Mouse (Mus musculus) thymus, adult 2 months (tissue): ENCODE measurements around the gene Muc5b. TPM values are rescaled to one million over a fixed set of nuclear protein-coding genes. Genes with fewer than 3 reads are reported as not detected.
"Not testable (repeated sequence)": the region's sequence is repeated elsewhere in the genome, so short reads cannot be mapped to it uniquely, and the experiment has no call there.

ENCODE experiments used
- DNase-seq: peaks from one replicate; pipeline ENCODE4 v3.0.0; 2021
- H3K27ac ChIP-seq: fragments of 200-500 bp; 2 replicates; pipeline ENCODE4 v1.5.1; 2012; ENCODE audit warnings: low read length, control low read depth; ENCODE audit not compliant: control insufficient read depth, insufficient read depth
- H3K27me3 ChIP-seq: fragments of 200-500 bp; 2 replicates; pipeline ENCODE4 v1.6.1; 2012; ENCODE audit warnings: mild to moderate bottlenecking, low read length, moderate library complexity, mixed read lengths; ENCODE audit not compliant: control insufficient read depth, insufficient read depth
- H3K36me3 ChIP-seq: fragments of 200-500 bp; 2 replicates; pipeline ENCODE4 v1.6.1; 2012; ENCODE audit warnings: mild to moderate bottlenecking, low read length, moderate library complexity; ENCODE audit not compliant: control insufficient read depth, insufficient read depth
- H3K4me1 ChIP-seq: fragments of 200-500 bp; replicated peaks from 2 replicates; pipeline ENCODE4 v1.6.1; 2012; ENCODE audit warnings: low read length; ENCODE audit not compliant: control insufficient read depth, insufficient read depth
- H3K4me3 ChIP-seq: fragments of 200-500 bp; 2 replicates; pipeline ENCODE4 v1.5.1; 2012; ENCODE audit warnings: mild to moderate bottlenecking, low read length, control low read depth, moderate library complexity; ENCODE audit not compliant: control insufficient read depth, insufficient read depth
- CTCF ChIP-seq: fragments of 200-500 bp; IDR thresholded peaks from 2 replicates; pipeline ENCODE4 v1.5.1; 2012; ENCODE audit warnings: mild to moderate bottlenecking, control low read depth, low read length, moderate library complexity, borderline replicate concordance; ENCODE audit not compliant: control insufficient read depth, poor library complexity, insufficient read depth; ENCODE audit errors: extremely low read depth
- POLR2A ChIP-seq: fragments of 200-500 bp; IDR thresholded peaks from 2 replicates; pipeline ENCODE4 v1.6.1; 2012; ENCODE audit warnings: mild to moderate bottlenecking, low read length, control low read depth, moderate library complexity; ENCODE audit not compliant: control insufficient read depth, poor library complexity, insufficient read depth; ENCODE audit errors: extremely low read depth
- WGBS: fragments of 180-500 bp; shearing (Covaris S2); methylation state at CpG from one replicate; pipeline ENCODE4 v1.1.7; 2018; 5-methylcytosine and 5-hydroxymethylcytosine counted together
- polyA plus RNA-seq: library from polyadenylated mRNA; depleted of rRNA; stranded (reverse); fragments of >200 nt; gene quantifications from 2 replicates; pipeline ENCODE4 v1.2.3, GENCODE M21; 2012; rRNA removed

Muc5b gene
- 0.23 and 0.50 TPM in 2 replicates for polyA plus RNA-seq

DNA sequence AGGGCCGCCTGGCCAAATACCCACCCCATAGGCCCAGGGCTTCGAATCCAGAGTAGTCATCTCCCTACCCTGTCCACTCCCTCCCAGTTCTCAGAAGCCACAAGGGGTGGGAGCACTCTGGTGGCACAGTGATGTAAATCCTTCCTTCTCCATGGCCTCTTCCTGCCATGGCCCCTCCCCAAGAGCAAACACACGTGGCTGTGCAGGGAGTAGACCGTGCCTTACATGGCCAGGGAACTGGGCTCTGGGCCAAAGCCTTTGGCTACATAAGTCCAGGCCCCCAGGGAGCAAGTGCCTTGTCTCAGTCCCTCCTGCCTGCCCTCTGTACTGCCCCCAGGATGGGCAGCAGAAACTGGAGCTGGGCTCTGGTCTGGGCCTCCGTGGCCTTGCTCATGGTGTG lies at the start of gene Muc5b:
Gene Muc5b, plus strand, starts transcription at position 292 of the 400 bp plus-strand sequence.
- DNase-seq = no peak
- no peaks in the 10 kb centered on the region for H3K36me3 ChIP-seq
- no peak within 1 kb of the TSS for H3K4me3 ChIP-seq
- TF ChIP-seq CTCF = no peak
- TF ChIP-seq POLR2A = no peak
- H3K27me3 ChIP-seq = no peaks in the 10 kb centered on the region
- WGBS = 61% methylated on average over 5 of the region's 5 CpGs
- peaks cover 9% of the 10 kb centered on the region for H3K4me1 ChIP-seq
- H3K27ac ChIP-seq = no peak within 1 kb of the TSS

GRCm38 (mm10) chr7:141794251-141794650 lies 44.6 kb upstream of the Muc5b start:
- no peaks in the 10 kb centered on the region for H3K4me1 ChIP-seq
- H3K36me3 ChIP-seq = no peaks in the 10 kb centered on the region
- no peaks in the 10 kb centered on the region for H3K27me3 ChIP-seq
- no peak for TF ChIP-seq CTCF
- TF ChIP-seq POLR2A = no peak
- 94% methylated on average over 1 of the region's 1 CpGs for WGBS
- no peak overlapping the region for H3K27ac ChIP-seq
- no peak overlapping the region for H3K4me3 ChIP-seq
- no peak for DNase-seq

DNA sequence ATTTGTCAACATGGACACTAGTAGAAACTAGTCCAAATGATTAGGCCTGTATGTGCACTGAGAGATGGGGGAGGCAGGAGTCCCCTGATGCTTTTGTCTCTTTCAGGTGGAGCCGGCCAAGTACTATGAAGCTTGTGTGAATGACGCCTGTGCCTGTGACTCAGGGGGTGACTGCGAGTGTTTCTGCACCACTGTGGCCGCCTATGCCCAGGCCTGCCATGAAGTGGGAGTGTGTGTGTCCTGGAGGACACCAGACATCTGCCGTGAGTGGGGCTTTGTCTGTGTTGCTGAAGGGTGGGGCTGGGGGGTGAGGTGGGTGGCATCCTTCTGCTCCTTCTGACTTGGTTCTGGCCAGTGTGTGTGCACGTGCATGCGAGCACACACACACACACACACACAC lies 35.7 kb upstream of the Muc5b start:
- H3K4me3 ChIP-seq = no peak overlapping the region
- TF ChIP-seq POLR2A (no peak), CTCF (no peak)
- H3K27me3 ChIP-seq = no peaks in the 10 kb centered on the region
- no peaks in the 10 kb centered on the region for H3K4me1 ChIP-seq
- H3K36me3 ChIP-seq = no peaks in the 10 kb centered on the region
- DNase-seq = no peak
- WGBS = 98% methylated on average over 7 of the region's 7 CpGs
- no peak overlapping the region for H3K27ac ChIP-seq

DNA sequence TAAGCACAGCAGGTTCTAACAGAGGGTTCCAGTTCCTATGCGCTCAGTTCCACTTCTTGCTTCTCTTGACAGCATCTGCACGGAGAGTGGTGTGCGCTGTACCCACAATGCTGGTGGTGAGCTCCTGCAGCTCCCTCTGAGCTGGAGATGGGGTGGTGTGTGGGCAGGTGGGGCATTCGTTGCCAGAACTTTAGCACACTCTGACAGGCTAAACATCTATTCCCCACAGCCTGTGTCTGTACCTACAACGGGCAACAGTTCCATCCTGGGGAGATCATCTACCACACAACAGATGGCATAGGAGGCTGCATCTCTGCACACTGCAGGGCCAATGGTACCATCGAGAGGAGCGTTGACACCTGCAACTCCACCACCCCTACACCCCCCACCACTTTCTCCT lies 33.5 kb upstream of the Muc5b start:
- no peaks in the 10 kb centered on the region for H3K36me3 ChIP-seq
- H3K27me3 ChIP-seq = no peaks in the 10 kb centered on the region
- H3K4me3 ChIP-seq = no peak overlapping the region
- TF ChIP-seq POLR2A (no peak), CTCF (no peak)
- H3K4me1 ChIP-seq = no peaks in the 10 kb centered on the region
- H3K27ac ChIP-seq = no peak overlapping the region
- DNase-seq = no peak
- 84% methylated on average over 7 of the region's 7 CpGs for WGBS

DNA sequence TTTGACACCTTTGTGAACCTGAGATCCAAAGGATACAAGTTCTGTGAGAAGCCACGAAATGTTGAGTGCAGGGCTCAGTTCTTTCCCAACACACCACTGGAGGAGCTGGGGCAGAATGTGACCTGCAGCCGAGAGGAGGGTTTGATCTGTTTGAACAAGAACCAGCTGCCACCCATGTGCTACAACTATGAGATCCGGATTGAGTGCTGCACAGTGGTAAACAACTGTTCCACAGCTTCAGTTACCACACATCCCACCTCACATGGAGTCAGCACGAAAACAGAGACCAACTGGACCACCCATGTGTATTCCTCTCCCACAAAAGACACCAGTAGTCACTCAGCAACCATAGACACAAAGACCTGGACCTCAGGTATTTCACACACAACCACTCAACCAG lies 31.0 kb upstream of the Muc5b start:
- not testable (repeated sequence) for H3K27me3 ChIP-seq, H3K27ac ChIP-seq, H3K4me1 ChIP-seq, DNase-seq, H3K4me3 ChIP-seq, H3K36me3 ChIP-seq
- WGBS = no CpG with 5 or more reads among the region's 4 CpGs

DNA sequence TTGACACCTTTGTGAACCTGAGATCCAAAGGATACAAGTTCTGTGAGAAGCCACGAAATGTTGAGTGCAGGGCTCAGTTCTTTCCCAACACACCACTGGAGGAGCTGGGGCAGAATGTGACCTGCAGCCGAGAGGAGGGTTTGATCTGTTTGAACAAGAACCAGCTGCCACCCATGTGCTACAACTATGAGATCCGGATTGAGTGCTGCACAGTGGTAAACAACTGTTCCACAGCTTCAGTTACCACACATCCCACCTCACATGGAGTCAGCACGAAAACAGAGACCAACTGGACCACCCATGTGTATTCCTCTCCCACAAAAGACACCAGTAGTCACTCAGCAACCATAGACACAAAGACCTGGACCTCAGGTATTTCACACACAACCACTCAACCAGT lies 28.9 kb upstream of the Muc5b start:
- H3K27me3 ChIP-seq, H3K27ac ChIP-seq, DNase-seq, H3K4me1 ChIP-seq, H3K36me3 ChIP-seq, H3K4me3 ChIP-seq: not testable (repeated sequence)
- WGBS = no CpG with 5 or more reads among the region's 4 CpGs

GRCm38 (mm10) chr7:141813321-141813720 lies 25.5 kb upstream of the Muc5b start:
- H3K36me3 ChIP-seq = no peaks in the 10 kb centered on the region
- no peak for TF ChIP-seq POLR2A
- TF ChIP-seq CTCF = no peak
- H3K27ac ChIP-seq = no peak overlapping the region
- H3K4me1 ChIP-seq = no peaks in the 10 kb centered on the region
- 66% methylated on average over 4 of the region's 4 CpGs for WGBS
- no peak overlapping the region for H3K4me3 ChIP-seq
- no peaks in the 10 kb centered on the region for H3K27me3 ChIP-seq
- DNase-seq = no peak

DNA sequence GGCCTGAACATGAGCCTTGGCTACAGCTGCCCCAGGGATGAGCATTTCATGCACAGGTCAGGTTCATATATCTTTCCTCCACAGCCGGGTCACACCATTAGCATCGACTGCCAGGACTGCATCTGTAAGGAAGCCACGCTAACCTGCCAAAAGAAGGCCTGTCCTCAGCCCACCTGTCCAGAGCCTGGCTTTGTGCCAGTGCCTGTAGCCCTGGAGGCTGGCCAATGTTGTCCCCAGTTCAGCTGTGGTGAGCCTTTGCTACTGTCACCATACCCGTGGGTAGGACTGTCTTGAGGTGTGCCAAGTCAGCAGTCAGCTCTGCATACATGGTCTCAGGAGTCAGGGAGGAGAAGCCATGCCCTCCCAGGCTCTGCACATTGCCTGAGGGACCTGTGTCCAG lies 23.5 kb upstream of the Muc5b start:
- Histone ChIP-seq H3K27me3 (no peaks in the 10 kb centered on the region), H3K4me1 (no peaks in the 10 kb centered on the region), H3K27ac (no peak overlapping the region), H3K36me3 (no peaks in the 10 kb centered on the region), H3K4me3 (no peak overlapping the region)
- no peak for DNase-seq
- no peak for TF ChIP-seq CTCF
- 70% methylated on average over 4 of the region's 4 CpGs for WGBS
